Mouse (Mus musculus): ENCODE measurements around the gene Gripap1.
"Not testable (repeated sequence)": the region's sequence is repeated elsewhere in the genome, so short reads cannot be mapped to it uniquely, and the experiment has no call there.

Gene Gripap1

DNA sequence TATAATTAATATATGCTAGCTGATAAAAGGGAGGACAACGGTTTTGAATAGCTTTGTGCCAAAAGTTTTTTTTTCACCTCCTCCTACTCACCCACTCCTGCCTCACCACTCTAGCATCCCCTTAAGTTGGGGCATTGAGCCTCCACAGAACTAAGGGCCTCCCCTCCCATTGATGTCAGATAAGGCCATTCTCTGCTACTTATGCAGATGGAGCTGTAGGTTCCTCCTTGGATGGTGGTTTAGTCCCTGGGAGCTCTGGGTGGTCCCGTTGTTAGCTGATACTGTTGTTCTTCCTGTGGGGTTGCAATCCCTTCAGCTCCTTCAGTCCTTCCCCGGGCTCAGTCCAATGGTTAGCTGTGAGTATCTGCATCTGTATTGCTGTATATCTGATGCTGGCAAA is 10.3 kb upstream of the Gripap1 start:
- no peak for DNase-seq

DNA sequence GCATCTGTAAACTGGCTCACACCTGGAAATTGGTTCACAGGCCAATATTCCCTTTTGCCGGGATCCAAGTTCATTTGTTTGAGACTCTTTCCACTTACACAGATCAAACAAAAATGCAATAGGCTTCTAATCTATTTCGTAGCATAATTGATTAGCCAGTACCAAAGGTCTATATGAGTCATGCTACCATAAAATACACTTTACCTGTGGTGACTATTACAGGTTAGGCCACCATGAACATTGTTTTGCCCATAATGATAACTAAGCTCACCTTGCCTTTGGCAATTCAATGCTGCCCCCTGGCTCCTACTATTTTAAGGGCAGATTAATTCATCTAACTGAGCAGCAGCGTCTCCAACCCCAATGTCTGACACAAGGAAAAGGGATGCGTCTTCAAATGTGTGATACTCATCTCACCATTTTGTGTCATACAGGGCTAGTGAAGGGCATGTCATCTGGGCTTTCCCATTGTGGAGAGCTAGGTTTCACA is 6.9 kb upstream of the Gripap1 start:
- DNase-seq: no peak

DNA sequence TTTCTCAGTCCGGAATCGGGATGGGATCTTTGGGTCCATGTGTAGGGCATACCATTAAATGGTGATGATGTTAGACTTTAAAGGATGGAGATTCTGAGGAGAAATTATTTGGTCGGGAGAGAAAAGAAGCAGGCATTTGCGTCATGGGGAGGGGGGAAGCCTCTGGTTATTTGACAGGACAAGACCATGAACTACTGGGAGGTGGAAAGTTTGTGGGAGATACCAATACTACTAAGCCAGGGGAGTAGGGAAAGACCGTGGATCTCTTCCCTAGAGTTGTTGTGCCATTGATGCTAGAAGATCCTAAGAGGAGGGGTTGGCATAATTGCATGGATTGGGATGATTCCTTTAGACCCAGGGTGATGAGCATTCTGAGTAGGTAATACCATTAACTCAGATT is 744 bp downstream of the Gripap1 start:
- no peak for DNase-seq

DNA sequence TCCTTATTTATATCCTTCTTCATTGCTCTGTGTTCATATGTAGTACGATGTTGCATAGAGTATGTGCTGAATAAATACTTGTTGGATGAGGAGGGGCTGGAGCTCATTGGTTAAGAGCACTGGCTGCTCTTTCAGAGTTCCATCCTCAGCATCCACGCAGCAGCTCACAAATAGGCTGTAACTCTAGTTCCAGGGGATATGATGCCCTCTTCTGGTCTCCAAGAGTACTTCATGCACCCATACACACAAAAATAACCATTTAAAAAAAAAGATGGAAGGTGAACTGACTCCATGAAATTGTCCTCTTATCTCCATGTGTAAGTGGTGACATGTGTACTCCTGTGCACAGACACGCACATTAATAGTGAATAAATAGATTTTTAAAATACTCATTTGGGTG is 3.8 kb downstream of the Gripap1 start:
- DNase-seq: peak in 1 of 2 experiments; percentile 10

DNA sequence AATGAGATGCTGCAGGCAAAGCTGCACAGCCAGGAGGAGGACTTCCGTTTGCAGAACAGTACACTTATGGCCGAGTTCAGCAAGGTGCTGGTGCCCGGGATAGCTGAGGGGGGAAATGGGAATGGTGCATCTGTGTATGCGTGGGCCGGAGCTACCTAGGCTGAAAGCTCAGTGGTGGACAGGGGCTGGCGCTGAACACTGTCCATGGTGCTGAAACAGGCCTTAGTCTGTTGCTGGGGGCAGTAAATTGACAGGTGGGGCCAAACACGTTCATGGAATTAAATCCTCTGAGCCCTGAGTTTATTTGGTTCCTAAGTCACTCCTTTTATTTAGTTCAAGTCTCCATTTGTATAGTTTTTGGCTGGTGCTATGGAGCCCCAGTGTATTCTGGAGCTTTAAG is 5.5 kb downstream of the Gripap1 start:
- peak; percentile 72 to 76 for DNase-seq

DNA sequence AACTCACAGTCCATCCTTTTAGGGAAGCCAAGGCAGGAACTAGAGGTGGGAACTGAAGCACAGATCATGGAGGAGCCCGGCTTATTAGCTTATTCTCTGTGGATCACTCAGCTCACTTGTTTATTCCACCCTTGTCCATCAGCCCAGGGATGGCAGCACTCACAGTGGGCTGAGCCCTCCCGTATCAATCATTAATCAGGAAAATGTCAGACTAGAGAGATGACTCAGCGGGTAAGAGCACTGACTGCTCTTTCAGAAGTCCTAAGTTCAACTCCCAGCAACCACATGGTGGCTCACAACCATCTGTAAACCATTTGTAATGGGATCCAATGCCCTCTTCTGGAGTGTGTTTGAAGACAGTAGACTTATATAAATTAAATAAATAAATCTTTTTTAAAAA is 7.8 kb downstream of the Gripap1 start:
- DNase-seq: peak in 1 of 2 experiments; percentile 12

DNA sequence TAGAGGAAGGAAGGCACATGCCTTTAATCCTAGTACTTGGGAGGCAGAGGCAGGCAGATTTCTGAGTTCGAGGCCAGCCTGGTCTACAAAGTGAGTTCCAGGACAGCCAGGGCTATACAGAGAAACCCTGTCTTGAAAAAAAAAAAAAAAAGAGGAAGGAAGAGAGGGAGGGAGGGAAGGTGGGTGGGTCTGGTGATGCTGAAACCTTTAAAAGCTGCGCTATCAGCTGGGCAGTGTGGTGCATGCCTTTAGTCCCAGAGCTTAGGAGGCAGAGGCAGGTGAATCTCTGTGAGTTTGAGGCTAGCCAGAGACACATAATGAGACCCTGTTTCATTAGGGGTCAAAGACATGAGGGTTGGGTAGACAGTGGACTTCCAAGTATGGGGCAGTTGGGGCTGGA is 12.6 kb downstream of the Gripap1 start:
- not testable (repeated sequence) for DNase-seq

DNA sequence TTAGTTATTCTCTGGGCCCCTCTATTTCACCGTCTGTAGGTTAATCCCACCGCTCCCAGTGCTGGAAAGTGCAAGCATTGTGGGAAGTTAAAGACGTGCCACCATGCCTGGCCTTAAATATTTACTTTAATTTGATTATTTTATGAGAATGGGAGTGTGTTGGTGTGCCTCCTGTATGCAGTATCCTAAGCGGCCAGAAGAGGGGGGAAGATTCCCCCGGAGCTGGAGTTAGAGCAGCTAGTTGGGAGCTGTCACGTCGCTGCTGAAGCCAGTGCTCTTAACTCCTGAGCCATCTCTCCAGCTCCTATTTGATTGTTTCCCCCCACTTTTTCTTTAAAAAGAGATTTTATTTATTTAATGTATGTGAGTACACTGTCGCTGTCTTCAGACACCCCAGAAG is 25.5 kb downstream of the Gripap1 start:
- DNase-seq: peak; percentile 54 to 59

DNA sequence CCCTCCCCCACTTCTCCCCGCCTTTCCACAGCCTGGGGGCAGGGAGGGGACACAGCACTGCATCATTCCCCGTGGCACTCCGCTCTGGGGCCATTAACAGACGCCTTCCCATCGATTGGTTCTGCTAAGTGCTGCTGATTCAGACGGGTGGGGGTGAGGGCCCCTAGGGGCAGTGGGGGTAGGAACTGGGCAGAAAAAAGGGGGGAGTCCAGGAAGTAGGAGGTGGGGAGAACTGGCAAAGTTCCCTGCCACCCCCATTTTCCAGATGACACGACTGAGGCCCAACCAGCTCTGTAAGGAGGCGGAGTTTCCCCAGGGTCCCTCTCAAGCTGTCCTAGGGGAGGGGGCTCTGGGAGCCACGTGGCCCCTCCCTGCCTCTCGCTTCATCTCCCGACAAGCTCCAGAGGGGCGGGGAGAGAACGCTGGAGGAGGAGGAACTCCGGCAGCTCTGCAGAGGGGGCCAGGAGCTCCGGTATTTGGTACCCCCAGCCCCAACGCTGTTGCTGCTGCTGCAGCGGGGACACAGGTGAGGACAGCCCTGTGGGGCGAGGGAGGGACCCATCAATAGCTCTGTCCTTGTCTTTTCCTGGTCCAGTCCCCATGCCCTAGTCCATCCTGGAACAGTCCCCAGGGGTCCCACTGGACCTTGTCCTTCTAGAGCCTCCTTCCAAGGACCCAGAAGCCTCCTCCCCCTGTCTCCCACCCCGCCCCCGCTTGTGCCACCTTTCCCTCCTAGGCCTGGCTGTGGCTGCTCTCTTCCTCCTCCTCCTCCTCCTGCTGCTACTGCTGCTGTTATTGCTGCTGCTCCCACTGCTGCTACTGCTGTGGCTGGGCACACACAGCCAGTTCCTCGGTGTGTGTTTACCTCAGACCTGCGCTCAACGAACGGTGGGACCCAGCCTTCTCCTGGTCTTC is 32.6 kb downstream of the Gripap1 start, which contains the start of gene Kcnd1:
TSS of gene Kcnd1 (plus strand) at position 425 of the 915 bp plus-strand sequence.
- DNase-seq: peak; percentile 45 to 61

DNA sequence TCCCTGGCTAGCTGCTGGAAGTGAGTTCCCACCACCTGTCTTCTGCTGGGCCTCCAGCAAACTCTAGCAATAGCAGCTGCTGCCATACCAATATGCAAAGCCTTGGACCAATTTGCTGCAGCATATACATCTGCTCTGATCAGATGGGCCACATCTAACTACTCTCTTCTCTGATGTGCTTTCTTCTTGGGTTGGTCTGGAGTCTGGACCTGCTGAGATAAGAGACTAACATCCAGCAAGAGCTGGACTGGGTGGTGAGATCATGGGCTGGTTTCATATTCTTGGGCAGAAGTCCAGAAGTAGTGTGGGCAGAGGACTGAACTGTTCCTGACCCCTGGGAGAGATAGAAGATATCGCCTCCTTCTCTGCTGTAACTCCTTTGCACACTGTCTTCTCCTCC is 47.6 kb downstream of the Gripap1 start:
- DNase-seq: no peak

DNA sequence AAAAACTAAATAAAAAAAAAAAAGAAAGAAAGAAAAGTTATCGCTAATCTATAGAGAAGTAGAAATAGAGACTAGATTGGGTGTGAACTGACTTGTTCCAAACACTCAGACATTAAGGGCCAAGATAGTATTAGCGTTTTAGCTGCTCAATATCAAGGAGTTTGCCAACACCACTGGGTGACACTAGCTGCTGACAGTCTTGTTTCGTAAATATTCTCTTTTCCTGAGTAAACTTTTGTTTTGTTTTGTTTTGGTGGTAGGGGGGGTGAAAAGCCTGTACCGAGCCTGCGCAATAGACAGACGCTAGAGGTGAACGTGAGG is 51.2 kb downstream of the Gripap1 start:
- no peak for DNase-seq

DNA sequence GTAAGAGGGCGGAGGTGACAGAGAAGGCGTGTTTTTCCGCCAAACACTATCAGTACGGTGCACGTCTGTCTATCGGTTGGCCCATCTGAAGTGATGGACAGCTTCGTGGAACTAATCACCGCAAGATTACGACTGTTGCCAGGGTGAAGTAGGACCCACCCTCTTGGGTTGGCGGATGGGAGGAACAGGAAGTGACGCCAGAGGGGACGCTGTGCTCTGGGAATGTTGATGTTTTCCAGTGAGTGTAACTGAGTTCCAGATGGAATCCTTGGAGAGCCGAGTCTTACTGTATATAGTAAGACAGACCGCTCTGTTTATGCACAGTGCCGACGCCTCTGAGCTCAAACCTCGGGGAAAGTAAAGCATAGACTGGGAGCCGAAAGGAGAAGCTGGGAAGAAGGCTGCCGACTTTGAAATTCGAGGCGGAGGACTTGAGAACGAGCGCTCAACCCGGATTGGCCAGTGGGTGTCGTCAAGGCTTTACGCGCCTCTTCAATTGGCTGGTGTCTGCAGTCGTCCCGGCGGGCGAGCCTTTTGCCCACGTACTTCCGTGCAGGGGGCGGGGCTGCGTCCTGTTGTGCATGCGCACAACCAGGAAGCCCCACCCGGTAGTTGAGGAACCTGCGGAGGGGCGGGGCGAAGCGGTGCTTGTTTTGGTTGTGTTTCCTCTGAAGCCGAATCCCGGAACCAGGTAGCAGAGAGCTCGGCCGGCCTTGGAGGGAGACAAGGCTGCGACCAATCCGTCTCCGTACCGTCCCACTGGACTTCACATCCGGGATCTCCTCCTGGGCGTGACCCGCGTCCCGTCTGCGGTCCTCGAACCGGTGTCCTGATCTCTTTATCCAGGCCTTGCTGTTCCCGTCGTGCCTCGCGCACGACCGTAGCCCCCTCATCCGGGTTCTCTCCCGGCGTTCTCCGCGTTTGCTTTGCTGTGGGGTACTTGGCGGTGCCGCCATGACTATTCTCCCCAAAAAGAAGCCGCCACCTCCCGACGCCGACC is 51.9 kb downstream of the Gripap1 start, which contains the start of gene Otud5:
TSS of gene Otud5 (plus strand) at position 202 of the 1,000 bp plus-strand sequence.
- DNase-seq: peak; percentile 93 to 96

DNA sequence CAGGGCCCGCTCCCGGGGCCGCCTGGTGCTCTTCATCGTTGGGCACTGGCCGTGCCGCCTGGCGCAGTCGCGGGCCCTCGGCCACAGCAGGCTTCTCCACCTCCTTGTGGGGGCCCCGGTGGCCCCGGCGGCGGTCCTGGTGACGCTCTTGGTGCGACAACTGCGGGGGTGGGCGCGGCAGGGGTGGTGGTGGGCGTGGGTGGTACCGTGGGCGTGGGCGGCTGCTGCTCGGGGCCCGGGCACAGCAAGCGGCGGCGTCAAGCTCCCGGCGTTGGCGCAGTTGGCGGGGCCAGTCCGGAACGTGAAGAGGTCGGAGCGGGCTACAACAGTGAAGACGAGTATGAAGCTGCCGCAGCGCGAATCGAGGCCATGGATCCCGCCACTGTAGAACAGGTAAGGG is 52.8 kb downstream of the Gripap1 start:
- peak; percentile 26 to 51 for DNase-seq

DNA sequence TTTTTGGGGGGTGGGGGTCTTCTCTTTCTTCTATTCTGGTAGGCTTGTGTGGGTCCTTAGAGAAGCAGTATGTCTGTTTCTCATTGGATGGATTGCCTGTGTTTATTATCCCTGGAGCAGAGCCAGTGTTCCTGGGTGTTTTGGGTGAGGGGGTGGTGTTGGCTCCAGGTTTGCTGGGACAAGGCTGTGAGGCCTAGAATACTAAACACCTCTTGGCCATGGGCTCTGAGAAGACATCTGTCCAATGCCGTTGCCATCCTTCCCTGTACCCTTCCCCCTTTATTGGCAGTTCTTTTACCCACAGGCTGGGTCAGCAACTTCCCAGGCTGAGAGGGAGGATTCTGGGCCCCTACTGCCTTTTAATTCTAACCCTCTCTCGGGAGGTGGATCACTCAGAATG is 58.3 kb downstream of the Gripap1 start:
- DNase-seq: no peak

DNA sequence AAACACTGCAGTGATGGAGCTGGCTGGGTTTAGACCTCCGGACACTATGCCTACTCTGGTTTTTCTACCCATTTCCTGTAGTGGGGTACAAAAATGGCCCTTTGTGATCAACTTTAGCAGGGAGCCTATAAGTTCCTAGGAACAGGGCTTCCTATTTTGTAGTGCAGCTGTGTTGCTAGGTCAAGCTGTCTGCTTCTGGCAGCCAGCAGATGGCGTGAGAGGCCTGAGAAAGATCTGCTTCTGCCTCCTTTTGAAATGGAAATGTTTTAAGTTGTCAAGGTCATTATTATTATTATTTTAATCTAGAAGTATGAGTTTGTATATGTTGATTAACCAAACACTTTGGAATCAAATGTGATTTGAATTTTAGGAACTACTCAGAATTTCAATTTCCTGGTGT is 65.0 kb downstream of the Gripap1 start:
- DNase-seq: peak; percentile 56 to 65

DNA sequence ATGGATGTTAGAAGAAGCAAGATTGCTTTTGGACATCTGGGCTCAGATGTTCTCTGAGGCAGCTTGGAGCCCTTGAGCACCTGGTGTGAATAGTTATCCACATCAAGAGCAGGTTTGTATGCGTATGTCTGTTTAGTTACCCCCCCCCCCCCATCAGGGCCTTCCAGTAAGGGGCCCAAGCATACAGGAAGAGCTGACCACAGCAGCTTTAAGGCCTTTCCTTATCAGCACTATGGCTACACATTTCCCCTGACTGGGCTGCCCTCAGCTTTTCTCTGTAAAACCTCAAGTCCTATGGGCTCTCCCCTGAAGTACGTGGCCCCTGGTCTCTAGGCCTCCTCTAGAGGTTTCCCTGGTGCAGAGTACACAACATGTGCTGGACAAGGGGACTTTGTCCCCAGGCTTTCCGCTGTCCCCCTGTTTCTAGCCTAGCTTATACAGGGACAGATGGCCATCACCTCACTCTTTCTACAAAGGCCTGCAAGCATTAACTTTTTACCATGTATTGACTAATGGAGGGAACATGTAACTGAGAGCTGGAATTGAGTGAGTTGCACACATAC is 69.7 kb downstream of the Gripap1 start:
- DNase-seq: no peak

DNA sequence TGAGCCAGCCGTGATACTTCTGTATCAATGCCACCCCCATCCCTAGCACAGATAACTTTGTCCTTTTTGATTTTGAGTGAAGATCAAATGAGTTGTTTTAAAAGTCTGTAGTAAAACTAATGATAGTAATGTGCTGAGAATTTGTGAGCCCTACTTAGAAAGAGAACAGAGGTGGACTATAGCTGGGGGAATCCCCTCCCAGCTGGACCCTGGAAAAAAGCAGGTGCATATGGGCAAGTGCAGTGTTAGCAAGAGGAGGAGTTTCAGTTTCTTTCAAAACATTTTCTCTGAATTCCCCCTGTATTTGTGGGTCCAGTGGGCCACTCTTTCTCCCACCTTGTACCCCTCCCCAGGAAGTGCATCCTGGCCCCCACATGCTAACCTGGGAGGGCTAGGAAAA is 73.6 kb downstream of the Gripap1 start:
- no peak for DNase-seq

DNA sequence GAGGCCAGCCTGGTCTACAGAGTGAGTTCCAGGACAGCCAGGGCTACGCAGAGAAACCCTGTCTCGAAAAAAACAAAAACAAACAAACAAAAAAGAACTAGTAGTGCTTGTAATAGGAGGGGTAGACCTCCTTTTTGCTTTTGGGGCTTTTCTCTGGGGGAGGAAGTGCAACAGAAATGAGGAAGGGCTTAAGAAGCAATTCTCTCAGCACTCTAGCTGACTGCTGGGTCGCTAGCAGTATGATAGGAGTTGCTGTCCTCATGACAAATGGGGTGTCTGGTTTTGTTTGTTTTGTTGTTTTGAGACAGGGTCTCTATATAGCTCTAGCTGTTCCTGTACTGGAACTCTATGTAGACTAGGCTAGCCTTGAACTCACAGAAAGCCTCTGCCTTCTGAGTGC is 75.0 kb downstream of the Gripap1 start:
- no peak for DNase-seq

DNA sequence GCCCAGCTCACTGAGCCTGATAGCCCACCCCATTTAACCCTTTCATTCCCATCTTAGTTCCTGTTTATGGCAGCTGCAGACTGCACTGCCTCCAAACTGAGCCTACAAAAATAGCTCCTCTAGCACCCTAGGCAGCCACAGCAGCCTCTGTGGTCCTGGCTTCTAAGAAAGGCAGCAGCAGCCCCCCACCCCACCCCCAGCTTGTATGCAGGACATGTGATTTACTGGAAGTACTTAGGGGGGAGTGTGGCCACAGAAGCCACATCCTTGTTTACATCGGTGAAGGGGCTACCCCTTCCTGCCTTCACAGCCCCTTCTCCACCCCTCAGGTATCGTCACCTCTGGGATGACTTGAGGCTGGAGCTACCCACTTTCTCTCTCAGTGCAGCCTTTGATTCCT is 75.8 kb downstream of the Gripap1 start:
- DNase-seq: no peak

DNA sequence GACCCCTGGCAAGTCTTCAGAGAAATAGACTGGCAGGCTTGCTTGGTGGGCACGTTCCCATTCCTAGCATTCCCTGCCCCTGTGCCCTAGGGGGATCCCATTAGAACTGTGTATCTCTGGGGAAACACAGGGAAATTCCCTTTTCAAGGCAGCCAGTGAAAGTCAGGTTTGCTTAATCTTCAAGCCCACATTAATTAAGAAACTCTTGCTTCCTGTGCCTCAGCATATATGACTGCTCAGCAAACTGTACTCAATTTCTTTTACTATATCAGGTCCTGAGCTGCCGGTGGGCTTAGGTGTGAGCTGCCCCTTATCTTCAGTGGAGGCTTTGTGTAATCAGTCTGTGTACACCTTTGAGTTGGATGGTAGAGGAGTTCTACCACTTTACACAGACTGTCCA is 76.2 kb downstream of the Gripap1 start:
- no peak for DNase-seq

DNA sequence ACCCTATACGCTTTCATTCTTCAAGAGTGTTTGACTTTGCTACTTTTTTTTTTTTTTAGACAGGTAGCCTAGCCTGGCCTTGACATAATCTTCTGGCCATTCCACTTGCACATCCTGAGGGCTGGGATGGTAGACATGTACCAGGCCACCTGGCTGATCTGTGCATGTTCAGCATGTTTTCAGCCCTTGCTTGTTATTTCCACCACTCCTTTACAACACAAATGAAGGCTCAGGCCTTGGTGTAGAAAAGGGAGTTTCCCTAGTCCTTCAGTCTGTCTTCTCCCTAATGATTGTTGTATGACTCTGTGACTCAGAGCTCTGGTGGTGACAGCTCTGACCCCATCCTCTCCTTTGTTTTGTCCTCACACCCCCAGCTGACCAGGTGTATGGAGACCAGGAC is 77.6 kb downstream of the Gripap1 start:
- DNase-seq: no peak

DNA sequence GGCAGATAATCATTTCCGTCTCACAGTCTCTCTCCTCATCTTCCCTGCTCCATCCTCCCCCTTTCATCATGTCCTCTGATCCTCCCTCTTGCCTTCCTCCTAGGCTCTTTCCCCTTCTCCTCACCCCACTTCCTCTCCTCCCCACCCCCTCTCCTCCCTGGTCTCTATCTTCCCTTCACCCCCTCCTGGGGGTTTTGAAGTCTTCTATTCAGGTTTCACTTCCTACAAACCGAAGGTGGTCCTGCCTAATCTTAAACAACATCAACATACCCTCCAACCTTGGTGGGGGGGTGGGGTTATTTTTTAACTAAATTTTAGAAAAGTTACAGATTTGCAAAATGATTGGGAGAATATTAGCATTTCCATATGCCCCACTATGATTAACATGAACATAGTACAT is 78.9 kb downstream of the Gripap1 start:
- DNase-seq: no peak

DNA sequence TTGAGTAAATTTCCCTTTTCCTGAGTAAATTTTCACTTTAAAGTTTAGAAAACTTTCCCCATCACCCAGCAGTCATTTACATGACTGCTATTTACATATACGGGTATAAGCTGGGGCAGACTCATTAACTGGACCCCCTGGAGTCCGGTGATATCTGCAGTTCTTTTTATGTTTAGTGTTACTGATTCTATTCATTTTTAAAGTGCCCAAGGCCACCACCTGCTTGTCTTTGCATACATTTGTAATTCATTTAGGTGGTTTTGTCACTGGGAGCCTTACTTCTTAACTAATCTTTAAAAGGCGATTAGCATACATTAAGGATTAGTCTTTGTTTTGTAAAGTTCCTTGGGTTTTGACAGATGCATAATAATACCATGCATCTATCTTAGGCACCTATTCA is 80.3 kb downstream of the Gripap1 start:
- DNase-seq: no peak

Measured in kidney, postnatal 4 days (tissue).